Mouse (Mus musculus) frontal cortex, adult (tissue): ENCODE measurements around the gene Sod1.

Source experiments
- ATAC-seq: cut with Nextera tagmentation; 2 replicates; pipeline ENCODE4 v1.9.2; 2017; ENCODE audit warnings: mild to moderate bottlenecking, moderate library complexity, mixed read lengths; ENCODE audit not compliant: low TSS enrichment

Gene Sod1

DNA sequence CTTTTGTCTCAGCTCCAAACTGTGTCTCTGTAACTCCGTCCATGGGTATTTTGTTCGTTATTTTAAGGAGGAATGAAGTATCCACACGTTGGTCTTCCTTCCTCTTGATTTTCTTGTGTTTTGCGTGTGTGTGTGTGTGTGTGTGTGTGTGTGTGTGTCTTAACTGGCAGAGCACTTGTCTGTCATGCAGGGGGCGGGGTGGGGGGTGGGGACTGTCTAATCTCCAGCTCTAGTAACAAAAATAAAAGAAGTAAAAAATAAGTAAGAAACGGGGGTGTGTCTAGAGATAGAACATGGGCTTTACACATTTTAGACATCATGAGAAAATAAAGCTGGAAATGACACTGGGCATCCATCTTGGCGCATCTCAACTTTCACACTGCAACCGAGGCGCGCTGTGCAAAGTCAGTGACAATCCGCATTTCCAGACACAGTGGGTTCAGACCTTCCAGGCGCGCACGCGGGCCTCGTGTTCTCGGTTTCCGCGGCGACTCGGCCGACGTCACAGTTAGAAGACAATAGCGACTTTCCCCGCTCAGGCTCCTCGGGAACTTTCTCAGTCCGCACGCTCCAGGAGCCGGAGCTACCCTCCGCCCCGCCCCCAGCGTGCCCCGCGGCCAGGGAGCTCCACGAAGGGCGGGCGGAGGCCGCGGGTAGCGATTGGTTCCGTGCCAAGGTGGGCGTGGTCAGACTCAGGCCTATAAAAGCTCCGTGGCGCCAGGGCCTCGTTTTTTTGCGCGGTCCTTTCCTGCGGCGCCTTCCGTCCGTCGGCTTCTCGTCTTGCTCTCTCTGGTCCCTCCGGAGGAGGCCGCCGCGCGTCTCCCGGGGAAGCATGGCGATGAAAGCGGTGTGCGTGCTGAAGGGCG lies at the start of gene Sod1:
Gene Sod1 (plus strand): TSS at position 729 of the 866 bp plus-strand sequence.
- peak; percentile 72 for ATAC-seq

DNA sequence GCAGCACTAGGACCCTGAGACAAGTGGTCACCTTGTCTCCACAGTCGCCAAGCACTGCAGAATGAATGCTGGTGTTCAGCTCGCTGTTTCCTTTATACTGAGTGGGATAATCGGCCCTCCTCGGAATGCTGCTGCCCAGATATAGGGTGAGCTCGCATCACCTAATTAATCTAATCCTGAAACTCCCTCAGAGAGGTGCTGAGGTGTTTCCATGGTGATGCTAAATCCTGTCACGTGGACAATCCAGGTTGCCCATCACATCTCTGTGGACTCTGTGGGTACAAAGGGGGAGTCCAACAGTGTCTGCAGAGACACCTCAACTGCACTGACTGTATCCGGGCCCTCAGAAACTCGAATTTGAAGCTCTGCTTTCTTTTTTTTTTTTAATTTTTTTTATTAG lies 49.1 kb upstream of the Sod1 start:
- no peak for ATAC-seq

DNA sequence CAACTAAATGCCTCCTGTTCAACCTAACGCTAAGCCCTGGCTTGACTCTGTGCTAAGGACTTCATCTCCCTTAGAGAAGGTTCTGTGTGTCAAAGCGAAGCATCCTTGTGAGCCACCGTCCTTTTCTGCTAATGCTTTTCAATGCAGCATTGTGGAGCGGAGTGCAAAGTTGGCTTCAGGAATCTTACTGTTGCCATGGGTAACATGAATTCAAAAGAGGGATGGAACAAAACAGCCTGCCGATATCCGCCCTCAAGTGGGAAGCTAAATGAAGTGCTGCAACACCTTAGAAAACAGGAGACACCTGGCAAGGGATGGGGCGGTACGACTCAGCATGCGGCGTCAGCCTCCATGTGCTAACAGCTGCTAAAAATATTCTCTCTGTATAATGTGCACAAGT lies 44.1 kb upstream of the Sod1 start:
- ATAC-seq = peak; percentile 94

DNA sequence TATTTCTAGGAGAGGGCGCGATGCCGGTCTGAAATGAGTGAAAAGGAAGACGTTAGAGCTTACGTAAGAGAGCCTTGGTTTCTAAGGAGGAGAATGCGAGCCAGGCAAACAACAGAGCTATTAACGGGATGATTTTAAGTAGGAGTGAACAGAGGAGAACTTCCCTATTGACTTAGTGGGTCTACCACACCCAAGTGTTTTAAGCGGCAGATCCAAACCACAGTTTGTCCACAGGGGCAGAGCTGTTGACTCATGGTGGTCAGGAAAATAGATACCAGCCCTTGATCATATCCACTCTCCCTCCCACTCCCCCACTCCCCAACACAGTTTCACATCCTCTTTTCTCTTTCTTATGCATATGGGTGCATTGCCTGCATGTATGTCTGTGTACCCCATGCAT lies 43.1 kb upstream of the Sod1 start:
- no peak for ATAC-seq

DNA sequence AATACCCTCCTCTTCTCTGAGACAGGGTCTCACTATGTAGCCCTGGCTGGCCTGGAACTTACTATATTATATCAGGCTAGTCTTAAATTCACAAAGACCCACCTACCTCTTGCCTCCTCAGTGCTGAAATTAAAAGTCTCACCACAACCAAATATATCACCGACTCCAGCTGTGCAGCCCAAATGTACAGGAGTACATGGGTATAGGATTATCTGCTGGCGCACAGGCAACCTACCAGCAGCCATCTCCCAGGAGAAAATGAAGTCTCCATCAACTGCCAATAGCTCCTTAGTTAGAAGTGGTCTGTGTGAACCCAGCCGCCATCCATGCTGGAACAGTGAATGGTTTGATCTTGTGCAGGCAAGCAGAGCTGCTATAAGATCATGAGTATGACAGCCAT lies 42.1 kb upstream of the Sod1 start:
- ATAC-seq = no peak

DNA sequence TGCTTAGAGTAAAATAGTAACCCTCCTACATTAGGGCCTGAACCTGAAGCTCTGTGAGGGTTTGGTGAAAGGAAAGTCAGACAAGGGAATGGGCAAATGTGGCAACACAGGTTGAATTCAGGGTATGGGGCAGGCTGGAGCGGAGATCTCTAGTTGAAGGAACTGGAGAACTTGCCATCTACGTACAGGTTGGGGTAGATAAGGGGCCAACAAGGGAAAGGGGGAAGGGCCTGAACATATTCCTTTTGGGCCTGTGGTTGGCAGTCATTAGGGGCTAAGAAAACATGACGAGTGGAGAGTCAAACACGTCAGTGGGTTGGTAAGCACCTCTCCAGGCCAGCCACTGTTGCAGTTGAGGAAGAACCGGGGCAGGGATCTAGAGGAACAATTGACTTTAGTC lies 40.7 kb upstream of the Sod1 start:
- ATAC-seq = no peak

DNA sequence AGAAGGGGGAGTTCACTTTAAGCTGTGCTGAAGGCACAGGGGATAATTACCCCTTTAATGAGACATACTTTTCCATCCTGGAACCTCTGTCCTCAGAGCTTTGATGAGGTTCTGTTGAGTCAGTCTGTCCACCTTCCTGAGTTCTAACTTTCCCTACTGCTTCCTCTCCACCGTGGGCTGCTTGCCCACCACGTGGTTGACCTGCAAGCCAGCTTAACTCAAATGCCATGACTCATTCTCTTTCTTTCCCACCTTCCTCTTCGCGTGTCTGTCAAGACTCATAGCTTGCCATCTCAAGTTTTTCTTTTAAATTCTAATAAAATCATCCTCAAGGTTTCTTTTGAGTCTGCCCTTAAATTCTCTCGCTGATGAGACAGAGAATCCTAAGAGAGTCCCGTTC lies 39.6 kb upstream of the Sod1 start:
- no peak for ATAC-seq

DNA sequence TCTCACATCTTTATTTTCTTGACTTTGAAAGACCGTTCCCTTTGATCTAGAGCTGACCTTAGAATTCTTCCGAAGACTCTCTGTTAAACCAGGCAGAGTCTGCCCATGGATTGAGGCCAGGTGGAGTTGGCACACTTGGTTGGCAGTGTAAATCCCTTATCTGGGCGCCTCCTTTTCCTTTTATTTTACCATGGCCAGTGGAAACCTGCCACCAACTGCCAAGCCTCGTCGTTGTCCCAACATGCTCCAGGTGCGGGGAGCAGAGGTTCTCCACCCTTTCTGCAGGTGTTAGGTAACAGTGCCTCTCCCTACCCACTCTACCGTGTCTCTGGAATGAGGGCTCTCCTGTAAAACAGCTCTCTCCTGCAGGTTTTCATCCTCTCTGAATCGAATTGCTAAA lies 38.9 kb upstream of the Sod1 start:
- no peak for ATAC-seq

DNA sequence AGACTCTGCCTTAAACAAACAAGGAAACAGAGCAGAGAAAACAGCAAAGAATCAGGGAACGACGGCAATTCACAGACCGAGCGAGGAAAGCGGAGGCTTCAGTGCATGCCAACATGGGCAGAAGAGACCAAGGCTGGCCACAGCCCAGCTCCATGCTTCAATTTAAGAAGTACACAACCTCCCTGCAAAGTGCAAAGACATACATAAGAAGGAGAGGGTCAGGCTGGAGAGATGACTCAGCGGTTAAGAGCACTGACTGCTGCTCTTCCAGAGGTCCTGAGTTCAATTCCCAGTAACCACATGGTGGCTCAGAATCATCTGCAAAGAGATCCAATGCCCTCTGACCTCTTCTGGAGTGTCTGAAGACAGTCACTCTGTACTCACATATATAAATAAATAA lies 36.4 kb upstream of the Sod1 start:
- ATAC-seq = no peak

DNA sequence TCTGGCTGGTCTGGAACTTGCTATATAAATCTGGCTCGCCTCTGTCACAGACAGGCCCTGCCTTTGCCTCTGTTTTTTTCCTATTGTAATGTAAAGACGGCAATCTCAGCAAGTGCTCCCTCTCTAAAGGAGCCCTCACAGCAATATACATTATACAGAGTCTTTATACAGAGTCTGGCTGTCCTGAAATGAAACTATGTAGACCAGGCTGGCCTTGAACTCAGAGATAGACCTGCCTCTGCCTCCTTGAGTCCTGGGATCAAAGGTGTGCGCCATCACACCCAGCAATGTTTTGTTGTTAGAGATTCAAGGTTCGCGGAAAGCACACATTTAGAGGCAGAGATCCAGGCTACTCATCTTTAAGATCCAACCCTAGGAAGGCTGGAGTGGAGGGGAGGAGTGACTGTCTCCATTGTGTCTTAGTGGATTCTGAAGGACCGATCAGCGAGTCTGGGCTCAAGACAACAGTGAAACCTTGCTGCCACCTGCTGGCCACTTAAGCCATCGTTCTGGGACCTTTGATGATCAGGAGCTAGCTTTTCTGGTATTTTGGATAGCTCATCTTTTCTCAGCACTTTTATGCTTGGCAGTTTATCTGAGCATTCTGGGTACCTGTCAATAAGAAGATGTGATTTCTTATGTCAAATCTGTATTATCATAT lies 34.5 kb upstream of the Sod1 start:
- peak; percentile 95 for ATAC-seq

DNA sequence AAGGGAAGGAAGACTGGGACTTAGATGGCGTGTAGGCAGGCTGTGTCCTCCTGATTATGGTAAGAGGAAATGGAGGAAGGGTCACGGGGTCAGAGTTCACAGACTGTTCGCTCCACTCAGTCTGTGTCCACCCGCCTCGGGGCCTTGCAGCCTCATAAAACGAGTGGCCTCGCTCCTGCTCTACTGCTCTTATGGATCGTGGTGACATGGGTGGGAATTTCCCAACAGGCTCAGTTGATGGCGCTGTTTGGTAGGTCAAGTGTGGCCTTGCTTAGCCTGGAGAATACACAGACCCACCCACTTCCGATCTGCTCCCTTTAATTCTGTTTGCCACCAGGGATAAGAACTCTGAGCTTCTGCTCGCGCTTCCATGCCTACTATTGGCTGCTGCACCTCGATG lies 33.1 kb upstream of the Sod1 start:
- ATAC-seq = no peak

DNA sequence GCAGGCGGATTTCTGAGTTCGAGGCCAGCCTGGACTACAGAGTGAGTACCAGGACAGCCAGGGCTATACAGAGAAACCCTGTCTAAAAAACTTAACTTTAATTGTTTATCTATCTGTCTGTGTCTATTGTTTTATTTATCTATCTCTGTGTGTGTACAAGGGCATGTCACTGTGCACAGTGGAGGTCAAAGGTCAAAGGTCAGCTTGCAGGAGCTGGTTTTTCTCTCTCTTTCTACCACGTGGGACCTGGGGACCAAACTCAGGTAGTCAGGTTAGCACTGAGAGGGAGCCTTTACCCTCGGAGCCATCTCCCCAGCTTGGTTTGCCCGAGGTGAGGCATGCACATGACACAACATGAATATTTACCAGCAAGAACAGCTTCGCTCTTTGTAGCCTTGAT lies 29.3 kb upstream of the Sod1 start:
- ATAC-seq = no peak

DNA sequence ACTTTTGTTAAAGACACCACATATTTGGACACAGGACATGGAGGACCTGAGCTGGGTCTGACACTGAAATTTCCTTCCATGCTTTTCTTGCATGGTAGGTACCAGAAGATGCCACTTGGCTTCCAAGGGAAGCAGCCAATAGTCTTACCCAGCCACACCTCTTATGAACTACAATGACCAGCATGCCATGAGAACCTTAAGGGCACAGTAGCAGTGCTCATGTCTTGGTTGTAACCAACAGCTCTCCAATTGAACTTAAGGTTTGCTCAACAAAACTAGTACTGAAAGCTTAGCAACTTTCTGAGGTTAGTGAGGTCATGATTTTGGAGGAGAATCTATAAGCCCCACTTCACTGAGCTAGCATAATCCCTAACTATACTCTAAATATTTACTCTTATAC lies 26.8 kb upstream of the Sod1 start:
- no peak for ATAC-seq

DNA sequence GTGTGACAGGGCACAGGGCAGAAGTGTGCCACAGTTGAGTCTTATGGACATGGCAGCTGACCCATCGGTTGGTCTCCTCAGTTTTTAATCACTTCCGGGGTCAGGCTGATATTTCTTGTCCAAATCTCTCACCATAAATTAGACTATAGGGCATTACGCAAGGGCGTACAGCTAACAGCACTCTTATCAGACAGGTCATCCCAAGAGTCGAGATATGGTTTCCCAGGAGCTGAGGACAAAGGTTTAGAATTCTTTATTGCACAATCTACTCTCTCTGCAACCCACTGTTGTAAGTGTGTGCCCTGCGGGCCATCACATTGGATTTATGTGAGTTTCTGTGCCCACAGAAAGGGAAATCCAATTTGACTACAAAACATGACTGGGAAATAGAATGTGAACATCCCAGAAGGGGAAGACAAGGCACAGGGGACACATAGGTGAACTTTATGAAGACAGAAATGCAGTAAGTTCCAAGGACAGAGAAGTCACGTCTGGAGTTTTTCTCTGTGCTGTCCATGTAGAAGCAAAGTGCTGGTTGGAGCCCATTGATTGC lies 23.8 kb upstream of the Sod1 start:
- ATAC-seq = no peak

DNA sequence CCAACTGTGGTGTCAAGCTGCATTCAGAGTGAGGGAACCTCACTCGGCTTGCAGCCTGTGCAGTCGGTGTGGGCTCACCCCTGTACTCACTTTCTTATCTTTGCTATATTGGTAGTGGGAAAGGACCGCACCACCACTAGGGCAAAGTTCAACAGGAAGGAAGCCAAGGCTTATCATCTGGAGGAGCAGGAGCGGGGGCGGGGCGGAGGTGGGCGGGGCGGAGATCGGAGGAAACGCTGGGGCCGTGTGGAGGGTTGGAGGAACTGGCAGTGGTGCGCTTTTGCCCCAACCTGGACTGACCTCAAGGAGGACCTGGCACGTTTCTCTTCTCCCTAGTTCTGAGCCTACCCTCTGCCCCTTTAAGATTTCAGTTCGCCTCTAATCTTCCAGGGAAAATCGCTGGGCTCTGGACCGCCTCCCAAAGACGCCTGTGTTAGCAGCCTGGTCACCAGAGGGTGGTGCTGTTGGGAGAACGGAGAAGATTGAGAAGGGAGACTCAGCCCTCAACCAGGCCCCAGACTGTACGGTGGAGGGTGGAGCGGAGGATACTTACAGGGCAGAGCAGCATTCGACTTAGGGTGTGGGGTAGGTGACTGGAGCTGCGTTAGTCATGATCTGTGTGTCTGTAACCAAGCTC lies 23.1 kb upstream of the Sod1 start:
- ATAC-seq = peak; percentile 92

DNA sequence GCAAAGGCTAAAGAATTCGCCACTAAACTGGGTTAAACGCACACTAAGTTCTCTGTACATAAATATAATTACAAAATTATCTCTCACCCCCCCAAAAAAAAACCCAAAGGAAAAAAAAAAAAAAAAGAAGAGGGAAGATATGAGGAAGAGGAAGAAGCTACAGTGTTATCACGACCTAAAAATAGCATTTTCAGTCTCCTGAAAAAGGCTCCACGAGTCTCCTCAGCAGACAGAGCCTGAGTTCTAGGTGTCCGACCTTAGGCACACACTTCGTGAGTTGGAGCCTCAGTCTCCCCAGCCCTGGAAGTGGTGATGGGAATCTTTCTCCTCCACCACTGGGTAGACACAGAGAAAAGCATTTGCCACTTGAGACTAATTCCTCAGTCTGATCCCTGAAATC lies 21.9 kb upstream of the Sod1 start:
- no peak for ATAC-seq

DNA sequence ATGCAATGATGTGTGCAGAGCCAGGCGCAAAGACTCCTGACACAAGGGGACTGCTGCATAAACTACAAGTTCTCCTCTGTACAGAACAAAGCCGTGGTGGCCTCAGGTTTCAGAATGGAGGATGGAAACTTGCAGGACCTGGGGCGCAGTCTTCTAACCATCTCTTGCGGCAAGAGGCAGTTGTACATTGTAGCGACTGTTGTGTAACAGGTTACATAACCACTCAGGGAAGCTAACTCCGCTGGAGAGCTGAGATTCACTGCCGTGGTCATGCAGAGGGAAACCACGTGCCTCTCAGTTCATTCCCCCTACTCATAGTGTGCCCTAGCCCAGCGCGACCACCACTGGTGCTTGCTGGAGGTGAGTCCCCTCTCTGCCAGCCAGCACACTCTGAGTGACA lies 21.4 kb upstream of the Sod1 start:
- no peak; the same call in 1 of the 2 replicates for ATAC-seq

DNA sequence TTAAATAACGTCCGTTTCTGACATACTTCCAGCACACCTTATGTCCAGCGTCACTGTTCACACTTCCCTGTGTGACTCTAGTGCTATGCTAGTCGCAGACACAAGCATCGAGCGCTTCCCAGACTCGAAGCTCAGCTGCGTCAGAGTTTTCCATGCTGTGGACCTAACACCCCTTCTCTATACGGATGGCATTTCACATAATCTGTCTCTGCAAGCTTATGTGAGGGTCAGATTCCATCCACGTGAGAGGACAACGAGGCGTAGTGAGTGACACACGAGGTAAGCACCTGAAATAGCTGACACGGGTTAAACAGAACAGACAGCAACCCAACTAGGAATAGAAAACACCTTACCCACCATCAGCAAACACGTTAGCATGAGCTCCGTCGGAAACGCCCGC lies 18.4 kb upstream of the Sod1 start:
- ATAC-seq = no peak; the same call in 1 of the 2 replicates

DNA sequence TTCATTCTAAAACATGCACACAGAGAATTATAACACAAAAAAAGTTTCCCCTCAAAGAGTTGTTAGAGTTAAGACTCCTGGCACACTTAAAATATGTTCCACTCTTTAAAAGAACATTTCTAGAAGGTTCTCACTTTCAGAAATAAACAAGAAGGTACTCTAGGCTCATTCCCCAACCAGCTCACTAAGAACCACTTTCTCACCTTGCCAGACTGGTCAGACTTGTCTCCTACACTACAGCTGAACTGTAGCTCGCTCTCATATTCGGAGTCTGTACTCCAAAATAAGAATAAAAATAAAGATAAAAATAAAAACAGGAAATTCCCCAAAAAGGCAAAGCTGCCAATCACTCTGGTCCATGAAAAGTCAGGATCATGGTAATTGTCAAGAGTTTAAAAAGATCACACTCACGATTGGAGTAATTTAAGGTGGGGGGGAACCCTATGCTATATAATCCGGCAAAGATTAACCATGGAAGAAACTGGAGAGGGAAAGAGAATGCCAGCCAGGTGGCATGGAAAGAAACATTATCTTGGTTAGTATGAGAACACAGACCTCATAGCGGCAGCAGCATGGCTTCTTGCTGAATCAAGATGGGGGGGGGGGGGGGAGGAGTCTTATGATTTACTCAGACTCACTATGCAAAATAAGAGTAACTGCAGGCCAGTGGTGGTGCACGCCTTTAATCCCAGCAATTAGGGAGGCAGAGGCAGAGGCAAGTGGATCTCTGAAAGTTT lies 17.2 kb upstream of the Sod1 start:
- no peak for ATAC-seq

DNA sequence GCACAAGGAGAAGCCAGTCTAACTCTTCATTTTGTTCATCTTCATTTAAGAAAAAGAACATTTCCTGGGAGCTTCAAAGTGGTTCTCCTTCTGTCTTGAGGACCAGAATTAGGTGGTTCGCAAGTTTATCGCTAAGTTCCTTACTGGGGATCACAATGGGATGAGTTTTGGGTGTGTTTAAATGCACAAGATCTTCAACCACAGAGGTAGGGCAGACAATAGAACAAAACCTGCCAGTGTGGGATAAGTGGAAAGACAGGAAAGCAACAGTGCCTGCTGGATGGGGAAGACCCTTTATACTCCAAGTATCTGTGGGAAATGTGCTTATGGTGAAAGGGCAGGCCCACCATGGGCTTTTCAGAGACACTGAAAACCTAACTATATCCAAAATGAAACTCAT lies 15.7 kb upstream of the Sod1 start:
- ATAC-seq = no peak

DNA sequence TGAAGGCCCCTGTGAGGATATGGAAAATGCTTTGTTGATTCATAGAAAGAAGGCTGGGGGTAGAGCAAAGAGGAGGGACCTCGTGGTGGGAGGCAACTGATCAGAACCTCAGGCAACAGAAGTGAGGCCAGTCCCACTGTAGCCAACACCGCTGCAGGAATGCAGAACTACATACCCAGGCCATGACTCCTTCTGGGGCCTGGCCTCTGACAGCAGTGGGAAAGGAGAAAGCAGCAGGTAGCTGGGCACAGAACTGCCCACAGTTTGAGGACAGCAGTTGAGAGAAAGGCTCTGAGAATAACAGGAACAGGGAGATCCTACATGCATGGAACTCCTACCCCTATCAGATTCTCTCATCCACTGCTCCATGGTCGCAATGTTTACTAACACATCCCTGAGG lies 11.6 kb upstream of the Sod1 start:
- ATAC-seq = no peak

DNA sequence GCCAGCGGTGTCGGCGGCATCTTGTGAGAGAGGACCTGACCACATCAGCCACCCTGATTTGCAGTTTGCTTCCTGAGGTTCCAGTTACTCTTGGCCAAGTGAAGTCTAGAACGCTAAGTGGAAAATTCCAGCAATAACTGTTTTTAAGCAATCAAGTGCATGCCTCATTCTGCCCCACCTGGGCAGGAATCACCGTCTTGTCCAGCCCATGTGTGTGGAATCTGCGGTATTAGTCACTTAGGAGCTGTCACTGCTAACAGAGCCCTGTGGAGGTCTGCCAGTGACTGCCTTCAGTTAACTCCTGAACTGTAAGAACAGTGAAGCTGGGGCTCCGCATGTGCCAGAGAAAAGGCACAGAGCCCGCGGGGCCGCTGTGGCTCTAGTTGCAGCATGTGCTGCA lies 9.8 kb upstream of the Sod1 start:
- ATAC-seq = no peak
